Mouse (Mus musculus): Measurements from ENCODE around the gene Cdh13.

- TF ChIP-seq POLR2A (IDR thresholded peaks at IDR 0.05; ENCODE audit: borderline replicate concordance, extremely low read depth, low read depth, low read length) (no peak), CTCF (IDR thresholded peaks at IDR 0.05; ENCODE audit: insufficient read depth, low read length) (no peak)
Measured at GRCm38 (mm10) chr8:119128266-119128665, 844.7 kb downstream of the Cdh13 start.
